Mouse (Mus musculus): ENCODE measurements around the gene Zmynd19.
"Not testable (repeated sequence)": the region's sequence is repeated elsewhere in the genome, so short reads cannot be mapped to it uniquely, and the experiment has no call there.

Gene Zmynd19

DNA sequence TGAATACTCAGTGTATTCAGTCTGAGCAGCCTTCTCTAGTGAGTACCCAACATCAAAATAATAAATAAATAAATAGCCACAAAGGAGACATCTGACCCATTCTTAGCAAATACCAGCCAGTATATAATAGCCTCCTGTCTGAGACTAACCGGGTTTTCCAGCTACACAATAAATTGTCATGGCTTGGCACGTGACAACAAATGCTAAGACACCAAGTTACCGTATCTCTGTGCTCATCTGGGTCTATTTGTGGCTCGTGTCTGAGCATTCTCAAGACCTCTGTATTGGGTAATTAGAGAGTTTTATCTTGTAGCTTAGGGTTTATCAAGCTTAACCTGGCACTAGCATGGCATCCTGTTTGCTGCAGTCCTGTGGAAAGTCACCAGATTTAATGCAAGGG, 7.5 kb upstream of the Zmynd19 start:
- no peak for DNase-seq (ENCODE audit: low spot score in 2 of 2)

DNA sequence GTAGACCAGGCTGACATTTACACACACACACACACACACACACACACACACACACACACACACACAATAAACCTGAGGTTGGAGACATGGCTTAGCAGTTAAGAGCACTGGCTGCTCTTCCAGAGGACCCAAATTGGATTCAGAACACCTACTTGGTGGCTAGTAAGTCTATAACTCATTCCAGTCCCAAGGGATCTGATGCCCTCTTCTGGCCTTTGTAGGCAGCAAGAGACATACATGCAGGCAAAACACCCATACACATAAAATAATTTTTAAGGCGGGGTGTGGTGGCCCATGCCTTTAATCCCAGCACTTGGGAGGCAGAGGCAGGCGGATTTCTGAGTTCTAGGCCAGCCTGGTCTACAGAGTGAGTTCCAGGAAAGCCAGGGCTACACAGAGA, 5.3 kb upstream of the Zmynd19 start:
- DNase-seq (ENCODE audit: low spot score in 2 of 2): peak in 1 of 2 experiments; percentile 41

DNA sequence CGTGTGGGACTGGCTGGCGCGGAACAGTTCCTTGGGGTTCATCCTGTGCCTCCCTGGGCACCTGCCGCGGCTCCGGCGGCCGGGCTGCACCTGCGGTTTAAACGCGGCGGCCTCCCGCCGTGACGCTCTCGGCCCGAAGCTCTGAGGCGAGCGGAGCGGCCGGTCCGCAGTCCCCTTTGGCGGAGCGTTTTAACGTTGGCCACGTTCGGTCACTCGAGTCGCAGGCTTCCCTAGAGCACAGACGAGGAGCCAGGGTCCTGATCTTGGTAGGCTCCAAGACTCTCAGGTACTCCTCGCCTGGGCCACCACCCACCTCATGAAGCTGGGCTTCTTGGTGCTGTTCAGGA, 570 bp downstream of the Zmynd19 start:
- peak in 1 of 2 experiments; percentile 40 for DNase-seq (ENCODE audit: low spot score in 2 of 2)

DNA sequence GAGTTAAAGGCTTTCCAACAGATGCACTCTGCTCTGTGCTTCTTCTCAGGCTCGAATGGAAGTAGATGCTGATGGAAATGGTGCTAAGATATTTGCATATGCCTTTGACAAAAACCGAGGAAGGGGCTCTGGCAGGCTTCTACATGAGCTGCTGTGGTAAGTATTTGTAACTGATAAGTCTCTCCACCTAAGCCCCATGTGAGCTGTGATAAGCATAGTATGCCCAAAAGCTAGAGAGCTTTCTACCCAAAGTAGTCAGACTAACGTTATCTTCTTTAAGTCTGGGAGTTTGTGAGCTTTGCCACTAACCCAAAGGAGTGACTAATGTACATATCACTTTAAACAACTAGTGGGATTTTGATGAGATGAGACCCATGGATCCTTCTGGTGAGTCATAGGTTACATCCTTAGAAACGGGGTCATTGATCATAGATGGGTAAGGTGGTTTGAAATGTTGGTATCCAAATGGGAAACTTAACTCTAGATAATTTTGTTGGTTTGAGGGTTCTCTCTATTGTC, 3.0 kb downstream of the Zmynd19 start:
- DNase-seq (ENCODE audit: low spot score in 2 of 2): no peak

DNA sequence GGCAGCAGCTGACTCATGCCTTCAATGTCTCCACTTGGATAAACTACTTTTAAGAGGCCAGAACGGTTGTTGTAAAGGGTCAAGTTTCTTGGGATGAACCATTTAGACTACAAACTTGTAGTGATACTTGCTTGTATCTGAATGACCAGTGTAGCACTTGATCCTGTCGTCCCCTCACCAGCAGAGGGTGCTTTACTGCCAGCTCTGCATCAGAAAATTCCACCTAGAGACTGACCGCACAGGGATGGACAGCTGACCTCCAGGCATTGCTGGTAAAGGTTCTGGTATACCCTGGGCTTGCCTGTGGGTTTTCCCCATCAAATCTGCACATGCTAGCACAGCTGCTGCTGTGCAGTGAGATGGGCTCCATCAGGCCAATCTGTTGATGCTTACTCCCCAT, 11.3 kb downstream of the Zmynd19 start:
- DNase-seq (ENCODE audit: low spot score in 2 of 2): peak in 1 of 2 experiments; percentile 26

DNA sequence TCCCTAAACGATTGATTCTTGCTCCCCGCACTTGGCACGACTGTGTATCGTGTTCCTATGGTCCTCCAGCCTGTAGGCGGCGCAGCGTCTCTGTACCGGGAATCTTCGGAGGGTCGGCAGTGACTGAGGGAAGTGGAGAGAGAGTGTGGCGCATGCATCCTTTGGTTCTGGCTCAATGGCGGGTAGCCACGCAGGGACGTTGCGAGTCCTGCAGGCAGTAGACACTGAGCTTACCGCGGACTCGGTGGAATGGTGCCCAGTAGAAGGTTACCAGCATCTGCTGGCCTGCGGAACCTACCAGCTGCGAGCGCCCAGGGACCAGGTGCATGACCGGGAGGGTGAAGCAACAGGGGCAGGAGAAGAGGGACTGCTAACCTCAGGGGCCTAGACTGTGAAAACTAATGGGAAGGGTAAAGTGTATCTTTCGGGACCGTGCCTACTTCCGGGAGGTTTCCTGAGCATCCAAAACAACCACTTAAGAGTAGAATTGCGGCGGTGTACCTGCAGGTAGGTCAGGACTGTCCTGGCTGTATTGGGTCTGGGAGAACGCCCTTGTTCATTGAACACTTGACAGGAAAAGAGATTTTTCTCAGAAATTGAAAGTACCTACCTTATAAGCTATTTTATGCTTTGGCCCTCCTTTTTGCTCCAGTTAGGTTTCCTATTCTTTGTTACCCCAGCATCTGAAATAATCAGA, 12.9 kb downstream of the Zmynd19 start, which contains the start of gene Dph7:
Dph7 (plus strand) TSS at position 97 of the 697 bp plus-strand sequence.
- peak; percentile 83 to 93 for DNase-seq (ENCODE audit: low spot score in 2 of 2)

DNA sequence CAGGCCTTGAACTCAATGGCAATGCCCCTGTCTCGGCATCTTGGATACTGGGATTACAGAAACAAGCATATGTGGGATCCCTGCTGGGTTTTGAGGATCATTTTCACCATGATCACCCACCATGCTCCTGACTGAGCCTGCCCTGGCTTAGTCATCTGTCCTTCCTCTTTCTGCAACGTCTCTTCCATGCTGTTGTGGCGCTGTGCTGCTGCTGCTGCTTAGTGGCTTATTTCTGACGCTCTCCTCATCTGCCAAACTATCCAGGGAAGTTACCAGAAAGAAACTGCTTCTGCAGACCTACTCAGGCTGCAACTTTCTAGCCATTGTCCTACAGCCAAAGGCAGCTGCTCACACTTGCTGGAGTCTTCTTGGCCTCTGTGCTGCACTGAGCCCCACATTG, 20.8 kb downstream of the Zmynd19 start:
- no peak for DNase-seq (ENCODE audit: low spot score in 2 of 2)

DNA sequence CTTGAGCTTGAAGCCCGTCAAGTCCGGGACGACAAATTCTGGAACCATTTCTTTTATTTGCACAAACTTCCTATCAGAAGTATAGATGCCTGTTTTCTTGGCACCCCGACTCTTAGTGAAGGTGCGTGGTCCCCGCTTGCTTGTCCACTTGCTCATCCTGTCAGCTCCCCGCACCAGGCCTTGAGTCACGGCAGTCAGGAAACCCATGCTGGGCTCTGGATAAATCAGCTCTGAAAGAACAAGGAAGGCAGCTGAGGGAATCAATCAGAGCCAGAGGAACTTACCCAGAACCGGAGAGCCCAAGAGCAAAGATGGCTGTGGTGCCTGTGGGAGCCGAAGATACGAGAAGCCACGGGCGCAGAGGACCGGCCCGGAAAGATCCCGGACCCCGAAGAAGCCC, 24.9 kb downstream of the Zmynd19 start:
- not testable (repeated sequence) for DNase-seq (ENCODE audit: low spot score in 2 of 2)

DNA sequence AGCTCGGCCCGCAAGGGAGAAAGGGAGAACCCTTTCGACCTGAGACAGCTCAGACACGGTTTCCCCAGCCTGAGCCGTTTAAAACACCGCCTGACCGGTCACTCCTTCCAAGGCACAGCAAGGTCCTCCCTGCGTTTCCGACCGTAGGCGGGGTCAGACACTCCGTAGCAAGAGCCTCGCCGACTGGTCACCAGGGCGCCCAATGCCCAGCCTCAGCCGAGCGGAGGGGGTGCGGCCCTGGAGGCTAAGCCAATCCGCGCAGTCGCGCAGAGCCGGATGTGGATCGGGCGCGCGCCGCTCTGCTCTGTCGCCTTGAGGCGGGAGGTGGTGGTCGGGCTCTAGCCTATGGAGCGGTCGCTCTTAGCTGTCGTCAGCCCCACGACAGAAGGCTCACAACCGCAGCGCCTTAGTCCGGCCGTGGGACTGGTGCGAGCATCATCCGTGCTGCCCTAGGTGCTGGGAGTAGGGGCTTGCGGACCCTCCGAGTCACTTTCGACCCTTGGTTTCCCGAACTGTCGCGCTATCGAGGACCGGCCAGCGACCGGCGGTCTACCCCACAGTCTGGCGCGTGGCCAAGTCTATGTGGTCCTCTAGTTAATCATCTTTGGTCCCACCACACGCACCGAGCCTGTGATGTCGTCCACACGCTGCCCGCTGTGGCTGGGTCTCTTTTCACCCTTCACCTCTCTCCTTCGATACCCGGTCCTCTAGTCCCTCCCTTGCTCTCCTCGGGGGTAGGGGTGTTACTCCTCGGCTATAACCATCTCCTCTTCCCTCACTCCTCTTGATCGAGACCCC, 25.5 kb downstream of the Zmynd19 start, which contains the start of gene Mrpl41:
Mrpl41 (minus strand) TSS at position 193 of the 798 bp plus-strand sequence.
- DNase-seq (ENCODE audit: low spot score in 2 of 2): peak; percentile 85 to 97

DNA sequence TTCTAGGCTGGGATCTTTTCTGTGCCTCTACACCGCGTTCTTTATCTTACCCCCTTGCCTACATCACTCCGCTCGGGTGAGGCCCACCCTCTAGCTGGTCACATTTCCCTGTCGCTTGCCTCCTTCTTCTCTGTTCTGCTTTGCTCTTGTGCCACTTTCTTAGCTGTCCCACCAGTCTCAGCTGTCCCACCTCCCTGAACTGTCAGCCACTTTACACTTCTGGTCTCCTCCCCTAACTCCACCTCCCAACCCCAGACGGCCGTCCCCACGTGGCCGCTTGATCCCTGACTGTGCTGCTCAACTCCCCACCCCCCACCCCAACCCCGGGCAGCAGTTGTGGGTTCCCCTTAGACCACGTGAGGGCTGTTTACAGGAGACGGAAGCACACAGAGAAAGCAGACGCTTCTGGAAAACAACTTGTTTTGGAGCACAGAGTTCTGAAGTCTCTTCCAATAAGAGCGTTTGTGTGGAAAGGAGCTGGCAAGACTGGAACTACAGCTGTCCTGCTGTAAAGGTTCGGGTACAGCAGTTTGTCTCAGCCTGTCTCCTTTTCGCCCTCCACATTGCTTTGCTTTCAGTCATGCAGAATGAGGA, 26.2 kb downstream of the Zmynd19 start, which contains the start of gene Pnpla7:
Pnpla7 (plus strand) TSS at position 330 of the 594 bp plus-strand sequence.
- peak; percentile 60 to 85 for DNase-seq (ENCODE audit: low spot score in 2 of 2)

DNA sequence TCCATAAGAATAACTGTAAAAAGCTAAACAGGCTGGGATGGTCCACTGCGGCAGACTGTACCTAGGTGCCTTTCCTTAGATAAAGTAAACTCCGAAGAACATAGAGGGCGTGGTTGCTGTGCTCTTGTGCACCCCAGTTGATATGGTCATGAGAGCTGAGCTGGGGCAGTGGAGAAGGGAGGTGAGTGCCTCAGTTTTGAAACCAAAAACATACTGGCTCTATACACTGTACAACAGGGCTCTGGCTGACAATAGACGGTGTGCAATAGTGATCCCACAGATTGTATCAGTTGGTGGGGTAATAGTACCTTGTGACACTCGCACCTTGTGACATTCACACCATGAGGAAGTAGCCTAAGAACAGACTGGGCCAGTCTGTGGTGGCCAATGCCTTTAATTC, 27.4 kb downstream of the Zmynd19 start:
- peak; percentile 51 to 52 for DNase-seq (ENCODE audit: low spot score in 2 of 2)

DNA sequence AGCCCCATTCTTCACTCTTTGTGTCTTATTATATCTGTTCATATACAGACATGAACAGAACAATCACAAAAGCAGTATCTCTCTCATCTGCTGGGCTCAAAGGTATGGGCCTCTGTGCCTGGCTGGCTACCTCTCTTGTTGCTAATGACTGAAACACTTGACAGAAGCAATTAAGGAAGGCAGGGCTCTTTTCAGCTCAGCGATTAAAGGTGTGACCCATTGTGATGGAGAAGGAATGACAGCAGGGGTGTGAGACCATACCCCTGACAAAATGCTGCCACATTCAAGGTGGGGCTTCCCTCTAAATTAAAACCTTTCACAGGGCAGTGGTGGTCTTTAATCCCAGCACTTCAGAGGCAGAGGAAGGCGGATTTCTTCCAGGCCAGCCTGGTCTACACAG, 38.2 kb downstream of the Zmynd19 start:
- no peak for DNase-seq (ENCODE audit: low spot score in 2 of 2)

DNA sequence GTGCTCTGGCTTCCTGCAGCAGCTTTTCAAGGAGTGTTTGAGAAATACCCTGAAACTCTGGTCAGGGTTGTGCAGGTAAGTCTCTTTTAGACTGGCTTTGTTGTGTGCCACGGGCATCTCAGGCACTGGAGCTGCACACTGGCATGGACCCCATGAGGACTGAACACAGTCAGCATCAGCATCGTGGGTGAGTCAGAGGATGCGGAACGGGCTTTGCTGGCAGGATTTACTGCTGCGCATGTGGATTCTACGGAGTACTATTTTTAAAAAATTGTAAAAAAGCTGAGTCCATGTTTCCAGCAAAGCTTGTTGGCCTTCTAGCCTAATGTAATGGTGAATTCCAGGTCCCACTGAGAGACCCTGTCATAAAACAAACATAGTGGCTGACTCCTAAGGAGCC, 45.7 kb downstream of the Zmynd19 start:
- DNase-seq (ENCODE audit: low spot score in 2 of 2): no peak

DNA sequence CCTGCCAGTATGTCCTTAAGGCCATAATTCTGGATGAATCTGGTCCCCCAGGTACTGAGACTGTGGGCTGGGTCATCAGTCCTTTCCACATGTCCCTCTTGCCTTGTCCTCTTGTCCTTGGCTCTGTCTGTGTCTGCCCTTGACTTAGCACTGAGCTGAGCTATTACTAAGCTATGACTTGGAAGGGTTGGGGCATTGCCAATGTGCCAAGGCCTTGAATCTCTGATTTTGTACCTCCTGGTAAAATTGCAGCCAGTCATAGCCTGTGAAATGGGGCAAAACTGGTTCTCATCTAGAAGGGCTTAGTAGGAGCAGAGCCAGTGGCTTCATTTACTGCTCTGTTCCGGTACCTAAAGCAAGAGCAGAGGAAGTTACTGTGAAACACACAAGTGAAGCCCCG, 46.9 kb downstream of the Zmynd19 start:
- no peak for DNase-seq (ENCODE audit: low spot score in 2 of 2)

DNA sequence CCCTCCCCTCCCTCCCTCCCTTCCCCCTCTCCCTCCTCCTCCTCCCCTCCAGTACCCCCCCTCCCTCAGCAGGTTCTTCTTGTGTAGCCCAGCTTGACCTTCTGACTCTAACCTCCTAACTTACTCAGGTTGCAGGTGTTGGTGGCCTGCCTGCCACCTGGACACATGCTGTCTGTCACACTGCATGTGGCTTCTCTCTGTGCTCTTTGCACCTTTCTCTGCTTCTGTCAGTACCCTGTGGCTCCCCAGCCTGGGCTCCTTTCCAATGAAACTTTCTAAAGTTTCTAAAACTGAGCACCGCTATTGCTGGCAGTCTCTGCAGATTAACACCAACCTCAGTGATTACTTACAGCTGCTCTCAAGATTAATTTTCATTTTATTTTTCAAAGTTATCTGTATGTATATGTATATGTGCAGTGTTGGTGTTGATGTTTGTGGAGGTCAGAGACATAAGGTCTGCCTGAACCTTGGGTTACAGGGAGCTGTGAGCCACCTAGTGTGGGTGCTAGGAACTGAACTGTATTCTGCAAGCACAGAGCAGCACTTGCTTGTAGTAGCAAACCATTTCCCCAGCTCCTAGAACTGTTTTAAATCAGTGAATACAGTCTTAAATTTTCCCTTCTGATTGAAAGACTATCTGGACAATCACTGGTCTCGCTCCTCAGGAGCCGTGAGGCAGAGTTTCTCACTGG, 51.1 kb downstream of the Zmynd19 start:
- DNase-seq (ENCODE audit: low spot score in 2 of 2): peak in 1 of 2 experiments; percentile 58

DNA sequence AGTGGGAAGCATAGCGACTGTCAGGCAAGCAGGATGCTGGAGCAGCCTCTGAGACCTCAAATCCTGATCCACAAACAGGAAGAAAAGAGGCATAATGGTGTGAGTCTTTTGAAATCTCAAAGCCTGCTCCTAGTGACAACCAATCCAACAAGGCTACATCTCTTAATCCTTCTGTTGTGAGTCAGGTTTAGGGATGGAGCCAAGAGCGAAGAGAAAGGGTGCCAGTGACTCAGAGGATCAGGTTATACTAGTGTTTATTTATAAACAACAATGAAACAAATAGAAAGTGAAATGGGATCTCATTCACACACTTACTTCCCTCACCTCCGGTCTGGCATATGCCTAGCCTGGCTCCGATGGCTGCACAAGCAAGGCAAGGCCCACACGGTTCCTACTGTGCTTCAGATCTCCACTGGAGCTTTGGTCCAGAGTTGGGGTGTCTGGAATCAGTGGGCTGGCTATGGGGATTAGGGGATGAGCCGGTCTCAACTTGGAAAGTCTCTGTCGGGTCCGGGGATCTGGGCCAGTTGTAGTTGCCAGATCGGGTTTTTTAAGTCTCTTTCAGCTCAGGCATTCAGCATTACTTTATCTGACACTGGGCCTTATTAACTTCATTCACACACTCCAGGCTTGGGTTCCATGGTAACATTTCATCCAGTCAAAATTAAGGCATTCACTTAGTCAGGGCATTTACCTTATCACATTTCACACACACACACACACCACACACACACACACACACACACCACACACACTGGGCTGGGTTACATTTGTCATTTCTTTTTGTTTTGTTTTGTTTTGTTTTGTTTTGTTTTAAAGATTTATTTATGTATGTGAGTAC, 54.6 kb downstream of the Zmynd19 start:
- no peak for DNase-seq (ENCODE audit: low spot score in 2 of 2)

DNA sequence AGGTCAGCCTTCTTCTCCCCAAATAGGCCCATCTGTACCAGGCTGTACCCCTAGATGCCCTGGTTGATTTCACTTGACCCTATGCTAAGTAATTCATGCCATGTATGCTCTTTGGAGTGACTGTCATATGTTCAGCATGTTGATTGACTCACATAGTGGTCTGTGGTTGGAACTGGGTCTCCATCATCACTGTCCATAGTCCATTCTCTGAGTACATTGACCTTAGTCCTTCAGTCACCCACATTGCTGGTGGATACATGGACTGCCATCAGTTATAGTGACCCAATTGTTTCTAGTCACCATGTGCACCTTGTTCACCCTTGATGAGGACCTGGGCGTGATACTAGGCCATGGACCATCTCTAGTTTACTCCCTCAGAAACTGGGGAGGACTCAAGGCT, 57.2 kb downstream of the Zmynd19 start:
- DNase-seq (ENCODE audit: low spot score in 2 of 2): no peak

DNA sequence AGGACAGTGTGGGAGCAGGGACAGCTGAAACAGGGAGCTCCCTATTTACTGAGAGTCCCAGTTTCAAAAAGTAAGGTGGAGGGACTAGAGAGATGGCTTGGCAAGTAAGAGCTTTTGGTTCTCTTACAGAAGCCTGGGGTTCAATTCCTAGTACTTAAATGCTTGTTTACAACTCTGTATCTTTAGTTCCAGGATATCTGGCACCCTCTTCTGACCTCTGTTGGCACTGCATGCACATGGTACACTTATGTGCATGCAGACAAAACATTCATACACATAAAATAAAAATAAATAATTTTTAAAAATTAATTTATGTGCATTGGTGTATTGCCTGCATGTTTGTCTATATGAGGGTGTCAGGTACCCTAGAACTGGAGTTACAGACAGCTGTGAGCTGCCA, 58.7 kb downstream of the Zmynd19 start:
- DNase-seq (ENCODE audit: low spot score in 2 of 2): peak in 1 of 2 experiments; percentile 48
